Mouse (Mus musculus): ENCODE results near the gene Gm9780. TPM values are rescaled to one million over a fixed set of nuclear protein-coding genes. Genes with fewer than 3 reads are reported as not detected.
"Not testable (repeated sequence)": the region's sequence is repeated elsewhere in the genome, so short reads cannot be mapped to it uniquely, and the experiment has no call there.

Gm9780 gene
- polyA plus RNA-seq, 1 experiment from 2014 or later: not detected

- not testable (repeated sequence) for H3K27ac ChIP-seq; H3K36me3 ChIP-seq (ENCODE audit: inconsistent target); H3K4me3 ChIP-seq (ENCODE audit: inconsistent target); H3K79me2 ChIP-seq (ENCODE audit: inconsistent target)
- WGBS (ENCODE audit: missing documents): no CpG with 5 or more reads among the region's 9 CpGs
Measured at GRCm38 (mm10) chr14:26021555-26021954, 21.0 kb downstream of the Gm9780 start.

- WGBS (ENCODE audit: missing documents): no CpG with 5 or more reads among the region's 7 CpGs
- H3K4me3 ChIP-seq (ENCODE audit: inconsistent target); H3K27ac ChIP-seq; H3K36me3 ChIP-seq (ENCODE audit: inconsistent target); H3K79me2 ChIP-seq (ENCODE audit: inconsistent target): not testable (repeated sequence)
Measured at GRCm38 (mm10) chr14:26016414-26016813, 26.1 kb downstream of the Gm9780 start.

GRCm38 (mm10) chr14:26007462-26007861 lies 35.0 kb downstream of the Gm9780 start:
- not testable (repeated sequence) for H3K36me3 ChIP-seq (ENCODE audit: inconsistent target); H3K79me2 ChIP-seq (ENCODE audit: inconsistent target); H3K27ac ChIP-seq; H3K4me3 ChIP-seq (ENCODE audit: inconsistent target)
- no CpG with 5 or more reads among the region's 2 CpGs for WGBS (ENCODE audit: missing documents)

DNA sequence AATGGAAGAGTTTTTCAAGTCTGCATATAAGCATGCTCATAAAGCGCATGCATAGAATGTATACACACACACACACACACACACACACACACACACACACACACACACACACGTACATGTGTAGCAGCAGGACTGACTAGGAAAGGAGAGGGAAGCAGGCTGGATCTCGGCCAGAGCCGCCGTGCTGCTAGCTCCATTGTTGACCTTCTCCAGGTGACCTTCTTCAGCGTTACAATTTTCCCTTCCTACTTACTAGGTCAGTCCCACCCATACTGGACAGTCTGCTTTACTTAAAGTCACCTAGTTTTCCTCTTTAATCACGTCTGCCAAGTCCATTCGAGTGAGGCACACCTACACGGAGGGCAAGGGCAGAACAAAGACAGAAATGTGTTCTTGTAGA lies 60.6 kb downstream of the Gm9780 start:
- H3K4me3 ChIP-seq (ENCODE audit: inconsistent target); H3K79me2 ChIP-seq (ENCODE audit: inconsistent target); H3K27ac ChIP-seq; H3K36me3 ChIP-seq (ENCODE audit: inconsistent target): not testable (repeated sequence)
- WGBS (ENCODE audit: missing documents): 84% methylated on average over 4 of the region's 9 CpGs

GRCm38 (mm10) chr14:25979242-25979941 lies 63.1 kb downstream of the Gm9780 start:
- not testable (repeated sequence) for H3K79me2 ChIP-seq (ENCODE audit: inconsistent target); H3K27ac ChIP-seq; H3K4me3 ChIP-seq (ENCODE audit: inconsistent target); H3K36me3 ChIP-seq (ENCODE audit: inconsistent target)
- no CpG with 5 or more reads among the region's 13 CpGs for WGBS (ENCODE audit: missing documents)

- not testable (repeated sequence) for H3K27ac ChIP-seq; H3K4me3 ChIP-seq (ENCODE audit: inconsistent target); H3K79me2 ChIP-seq (ENCODE audit: inconsistent target); H3K36me3 ChIP-seq (ENCODE audit: inconsistent target)
- WGBS (ENCODE audit: missing documents): no CpG with 5 or more reads among the region's 25 CpGs
Measured at GRCm38 (mm10) chr14:25978371-25979241, 63.9 kb downstream of the Gm9780 start, which contains the start of gene Duxbl1. Gene Duxbl1 (plus strand): TSS chr14:25978577.

Other genes with a start within 250 kb of the Gm9780 start
- gene Anxa11, start 200.6 kb downstream of the Gm9780 start, polyA plus RNA-seq (2018): 50.5 to 77.1 TPM (median 76.9 TPM) in 3 replicates
- gene Plac9a, start 139.6 kb downstream of the Gm9780 start, polyA plus RNA-seq (2018): not detected in 3 replicates
- 0.54 to 1.7 TPM (median 0.72 TPM) in 3 replicates for gene Tmem254a, start 115.0 kb downstream of the Gm9780 start, polyA plus RNA-seq (2018)
- not detected in 3 replicates for gene Cphx1, start 104.4 kb downstream of the Gm9780 start, polyA plus RNA-seq (2018)
- gene Duxbl1, start 64.1 kb downstream of the Gm9780 start, polyA plus RNA-seq (2018): not detected in 3 replicates
- gene Tmem254c, start 24.6 kb upstream of the Gm9780 start, polyA plus RNA-seq (2018): 2.1 to 3.6 TPM in 2 of 3 replicates, not detected in the other
- not detected in 3 replicates for gene Cphx2, start 38.8 kb upstream of the Gm9780 start, polyA plus RNA-seq (2018)
- gene Cphx3, start 39.6 kb upstream of the Gm9780 start, polyA plus RNA-seq (2018): not detected in 3 replicates
- gene Duxbl2, start 75.6 kb upstream of the Gm9780 start, polyA plus RNA-seq (2018): not detected in 3 replicates
- gene Plac9b, start 139.8 kb upstream of the Gm9780 start, polyA plus RNA-seq (2018): not detected in 3 replicates
- 10.3 to 18.0 TPM (median 14.9 TPM) in 3 replicates for gene Tmem254b, start 164.3 kb upstream of the Gm9780 start, polyA plus RNA-seq (2018)
- gene Duxbl3, start 215.3 kb upstream of the Gm9780 start, polyA plus RNA-seq (2018): not detected in 3 replicates

Data from macrophage (primary cell).